Mouse (Mus musculus): ENCODE measurements around the gene 4930558K02Rik.

Gene 4930558K02Rik

GRCm38 (mm10) chr1:161951009-161951779 is 28.2 kb downstream of the 4930558K02Rik start:
- no peak for DNase-seq (ENCODE audit: low spot score)

- no peak for DNase-seq (ENCODE audit: low spot score)
Observed at GRCm38 (mm10) chr1:161942082-161942481, 37.4 kb downstream of the 4930558K02Rik start.

- no peak for DNase-seq (ENCODE audit: low spot score)
Observed at GRCm38 (mm10) chr1:161932286-161932685, 47.1 kb downstream of the 4930558K02Rik start.

- DNase-seq (ENCODE audit: low spot score), result no peak
Observed at GRCm38 (mm10) chr1:161931817-161932216, 47.6 kb downstream of the 4930558K02Rik start.

- DNase-seq (ENCODE audit: low spot score), result no peak
Observed at GRCm38 (mm10) chr1:161931313-161931712, 48.1 kb downstream of the 4930558K02Rik start.

- DNase-seq (ENCODE audit: low spot score), result no peak
Observed at GRCm38 (mm10) chr1:161927976-161928375, 51.5 kb downstream of the 4930558K02Rik start.

- DNase-seq (ENCODE audit: low spot score), result no peak
Observed at GRCm38 (mm10) chr1:161925281-161925805, 54.1 kb downstream of the 4930558K02Rik start.

- DNase-seq (ENCODE audit: low spot score), result no peak
Observed at GRCm38 (mm10) chr1:161924321-161924720, 55.1 kb downstream of the 4930558K02Rik start.

GRCm38 (mm10) chr1:161921928-161922327 is 57.5 kb downstream of the 4930558K02Rik start:
- DNase-seq (ENCODE audit: low spot score), result no peak

GRCm38 (mm10) chr1:161920475-161921454 is 58.7 kb downstream of the 4930558K02Rik start:
- no peak for DNase-seq (ENCODE audit: low spot score)

- DNase-seq (ENCODE audit: low spot score), result no peak
Observed at GRCm38 (mm10) chr1:161919594-161919993, 59.8 kb downstream of the 4930558K02Rik start.

- DNase-seq (ENCODE audit: low spot score), result peak; percentile 37
Observed at GRCm38 (mm10) chr1:161918682-161919372, 60.6 kb downstream of the 4930558K02Rik start.

GRCm38 (mm10) chr1:161917940-161918484 is 61.4 kb downstream of the 4930558K02Rik start:
- no peak for DNase-seq (ENCODE audit: low spot score)

- DNase-seq (ENCODE audit: low spot score), result no peak
Observed at GRCm38 (mm10) chr1:161916036-161916435, 63.4 kb downstream of the 4930558K02Rik start.

GRCm38 (mm10) chr1:161913648-161913984 is 65.8 kb downstream of the 4930558K02Rik start:
- no peak for DNase-seq (ENCODE audit: low spot score)

- DNase-seq (ENCODE audit: low spot score), result no peak
Observed at GRCm38 (mm10) chr1:161912940-161913647, 66.3 kb downstream of the 4930558K02Rik start.

GRCm38 (mm10) chr1:161909074-161909473 is 70.4 kb downstream of the 4930558K02Rik start:
- no peak for DNase-seq (ENCODE audit: low spot score)

- DNase-seq (ENCODE audit: low spot score), result peak; percentile 25
Observed at GRCm38 (mm10) chr1:161907795-161908457, 71.5 kb downstream of the 4930558K02Rik start.

GRCm38 (mm10) chr1:161907111-161907510 is 72.3 kb downstream of the 4930558K02Rik start:
- no peak for DNase-seq (ENCODE audit: low spot score)

- no peak for DNase-seq (ENCODE audit: low spot score)
Observed at GRCm38 (mm10) chr1:161902692-161903452, 76.6 kb downstream of the 4930558K02Rik start.

All from embryo, embryonic 10.5 days (tissue).